Mouse (Mus musculus) forebrain, embryonic 14.5 days (tissue): Measurements from ENCODE around the gene Ramp2. TPM values are rescaled to one million over a fixed set of nuclear protein-coding genes. Genes with fewer than 3 reads are reported as not detected.

Experiments used
- ATAC-seq: fragments of 200-750 bp; cut with Nextera tagmentation; 2 replicates; pipeline ENCODE4 v1.8.0; 2017; ENCODE audit warnings: mild to moderate bottlenecking, moderate library complexity
- DNase-seq: peaks from one replicate; pipeline ENCODE4 v3.0.0-alpha.2; 2015; ENCODE audit warnings: low spot score
- H3K27ac ChIP-seq: fragments of 300-500 bp; sonication (generic); 2 replicates; pipeline ENCODE4 v1.5.1; 2014; ENCODE audit warnings: low read depth, mild to moderate bottlenecking, control low read depth, low read length, moderate library complexity
- H3K27me3 ChIP-seq: fragments of 300-500 bp; sonication (generic); replicated peaks from 2 replicates; pipeline ENCODE4 v1.6.1; 2014; ENCODE audit warnings: low read length, control low read depth, mixed read lengths; ENCODE audit not compliant: control insufficient read depth, insufficient read depth
- H3K36me3 ChIP-seq: fragments of 300-500 bp; sonication (generic); 2 replicates; pipeline ENCODE4 v1.6.1; 2014; ENCODE audit warnings: low read length, control low read depth; ENCODE audit not compliant: control insufficient read depth, insufficient read depth
- H3K4me1 ChIP-seq: fragments of 300-500 bp; sonication (generic); 2 replicates; pipeline ENCODE4 v1.6.1; 2014; ENCODE audit warnings: antibody characterized with exemption, low read length, control low read depth; ENCODE audit not compliant: control insufficient read depth, insufficient read depth
- H3K4me2 ChIP-seq: fragments of 300-500 bp; sonication (generic); 2 replicates; pipeline ENCODE4 v1.6.1; 2014; ENCODE audit warnings: mild to moderate bottlenecking, control low read depth, low read length
- H3K4me3 ChIP-seq: fragments of 300-500 bp; sonication (generic); 2 replicates; pipeline ENCODE4 v1.5.1; 2014; ENCODE audit warnings: low read depth, low read length, control low read depth
- H3K9ac ChIP-seq: fragments of 300-500 bp; sonication (generic); 2 replicates; pipeline ENCODE4 v1.6.1; 2014; ENCODE audit warnings: mild to moderate bottlenecking, low read length, control low read depth, moderate library complexity
- H3K9me3 ChIP-seq: fragments of 300-500 bp; sonication (generic); replicated peaks from 2 replicates; pipeline ENCODE4 v1.6.1; 2016; ENCODE audit warnings: low read length, control low read depth, mixed read lengths; ENCODE audit not compliant: control insufficient read depth
- WGBS: fragments of 180-500 bp; shearing (Covaris S2); extraction: QIAGEN DNeasy Blood & Tissue Kit; methylation state at CpG from one replicate; pipeline ENCODE4 v1.1.7; 2014; 5-methylcytosine and 5-hydroxymethylcytosine counted together
- polyA plus RNA-seq: library from polyadenylated mRNA; unstranded; fragments of >200 nt; fragmentation: Nextera tagmentation; extraction: Ambion mirVana; gene quantifications from 2 replicates; pipeline ENCODE4 v1.2.1, GENCODE M21; 2014

The Ramp2 gene
- polyA plus RNA-seq, 1 experiment from 2014 or later: 80.9 TPM

- Histone ChIP-seq H3K27me3 (no peaks in the 10 kb centered on the region), H3K4me1 (0 out of 2 replicates have a peak, but pooled peaks cover 2% of the 10 kb centered on the region), H3K9ac (no peak overlapping the region), H3K9me3 (no peaks in the 10 kb centered on the region), H3K4me2 (no peak overlapping the region), H3K27ac (no peak overlapping the region), H3K36me3 (no peaks in the 10 kb centered on the region), H3K4me3 (no peak overlapping the region)
- 92% methylated on average over 8 of the region's 8 CpGs for WGBS
- ATAC-seq (no peak), DNase-seq (no peak)
Observed at GRCm38 (mm10) chr11:101221306-101221986, 24.4 kb upstream of the Ramp2 start.

- no peak overlapping the region for H3K9ac ChIP-seq
- no peak overlapping the region for H3K4me3 ChIP-seq
- no peaks in the 10 kb centered on the region for H3K36me3 ChIP-seq
- DNase-seq: no peak
- 93% methylated on average over 3 of the region's 3 CpGs for WGBS
- no peaks in the 10 kb centered on the region for H3K9me3 ChIP-seq
- H3K27ac ChIP-seq: no peak overlapping the region
- 0 out of 2 replicates have a peak, but pooled peaks cover 2% of the 10 kb centered on the region for H3K4me1 ChIP-seq
- no peak for ATAC-seq
- H3K27me3 ChIP-seq: no peaks in the 10 kb centered on the region
- no peak overlapping the region for H3K4me2 ChIP-seq
Observed at GRCm38 (mm10) chr11:101224337-101224736, 21.5 kb upstream of the Ramp2 start.

GRCm38 (mm10) chr11:101225331-101226064 is 20.3 kb upstream of the Ramp2 start:
- no peaks in the 10 kb centered on the region for H3K27me3 ChIP-seq
- 20% methylated on average over 25 of the region's 25 CpGs for WGBS
- ATAC-seq (no peak; the same call in none of the 2 replicates), DNase-seq (no peak)
- peak overlapping the region; percentile 68 for H3K4me3 ChIP-seq
- peak overlapping the region; percentile 92 for H3K4me2 ChIP-seq
- no peaks in the 10 kb centered on the region for H3K9me3 ChIP-seq
- H3K36me3 ChIP-seq: no peaks in the 10 kb centered on the region
- peak overlapping the region; percentile 78 for H3K9ac ChIP-seq
- no peak overlapping the region for H3K27ac ChIP-seq
- H3K4me1 ChIP-seq: 0 out of 2 replicates have a peak, but pooled peaks cover 2% of the 10 kb centered on the region

GRCm38 (mm10) chr11:101226065-101226701 is 19.6 kb upstream of the Ramp2 start, which contains the start of gene Ezh1:
Gene Ezh1, minus strand, starts transcription at chr11:101226463.
- no peak within 1 kb of the TSS for H3K27ac ChIP-seq
- no peaks in the 10 kb centered on the region for H3K9me3 ChIP-seq
- peaks cover 7% of the 10 kb centered on the region for H3K4me1 ChIP-seq
- WGBS: 1% methylated on average over 56 of the region's 56 CpGs
- H3K36me3 ChIP-seq: no peaks in the 10 kb centered on the region
- no peaks in the 10 kb centered on the region; the same call in 1 of the 2 replicates for H3K27me3 ChIP-seq
- ATAC-seq: peak; percentile 96
- H3K9ac ChIP-seq: peak within 1 kb of the TSS; percentile 78
- peak within 1 kb of the TSS; percentile 68 for H3K4me3 ChIP-seq
- peak within 1 kb of the TSS; percentile 92 for H3K4me2 ChIP-seq
- DNase-seq: peak; percentile 78

- Histone ChIP-seq H3K27me3 (no peaks in the 10 kb centered on the region; the same call in 1 of the 2 replicates), H3K9me3 (no peaks in the 10 kb centered on the region), H3K36me3 (no peaks in the 10 kb centered on the region), H3K4me3 (no peak overlapping the region), H3K27ac (peak overlapping the region; percentile 53; the same call in 1 of the 2 replicates), H3K9ac (no peak overlapping the region), H3K4me2 (no peak overlapping the region), H3K4me1 (peaks cover 7% of the 10 kb centered on the region)
- ATAC-seq (no peak), DNase-seq (no peak)
- WGBS: 22% methylated on average over 8 of the region's 8 CpGs
Observed at GRCm38 (mm10) chr11:101229361-101229900, 16.4 kb upstream of the Ramp2 start.

- WGBS: 33% methylated on average over 2 of the region's 2 CpGs
- no peak for DNase-seq
- Histone ChIP-seq H3K9ac (no peak overlapping the region), H3K36me3 (no peaks in the 10 kb centered on the region), H3K4me2 (no peak overlapping the region), H3K27me3 (no peaks in the 10 kb centered on the region; the same call in 1 of the 2 replicates), H3K4me3 (no peak overlapping the region), H3K4me1 (peaks cover 7% of the 10 kb centered on the region), H3K27ac (peak overlapping the region; percentile 53; the same call in 1 of the 2 replicates), H3K9me3 (no peaks in the 10 kb centered on the region)
- no peak for ATAC-seq
Observed at GRCm38 (mm10) chr11:101230061-101230511, 15.7 kb upstream of the Ramp2 start.

GRCm38 (mm10) chr11:101230526-101230925 is 15.3 kb upstream of the Ramp2 start:
- no peak for ATAC-seq
- peak overlapping the region; percentile 44; the same call in 1 of the 2 replicates for H3K27ac ChIP-seq
- DNase-seq: no peak
- no peaks in the 10 kb centered on the region for H3K9me3 ChIP-seq
- no peak overlapping the region for H3K4me2 ChIP-seq
- 13% methylated on average over 5 of the region's 5 CpGs for WGBS
- H3K9ac ChIP-seq: no peak overlapping the region
- H3K36me3 ChIP-seq: no peaks in the 10 kb centered on the region
- no peaks in the 10 kb centered on the region; the same call in 1 of the 2 replicates for H3K27me3 ChIP-seq
- no peak overlapping the region for H3K4me3 ChIP-seq
- H3K4me1 ChIP-seq: peaks cover 7% of the 10 kb centered on the region

- Histone ChIP-seq H3K4me2 (no peak overlapping the region), H3K4me1 (peaks cover 7% of the 10 kb centered on the region)
- no peak for ATAC-seq
Observed at GRCm38 (mm10) chr11:101230991-101231871, 14.6 kb upstream of the Ramp2 start.

More at GRCm38 (mm10) chr11:101230991-101231871, 14.6 kb upstream of the Ramp2 start:
- H3K9me3 ChIP-seq: no peaks in the 10 kb centered on the region
- H3K4me3 ChIP-seq: no peak overlapping the region
- WGBS: 16% methylated on average over 18 of the region's 18 CpGs
- peak overlapping the region; percentile 44 for H3K27ac ChIP-seq
- H3K27me3 ChIP-seq: no peaks in the 10 kb centered on the region; the same call in 1 of the 2 replicates
- H3K36me3 ChIP-seq: no peaks in the 10 kb centered on the region
- no peak overlapping the region for H3K9ac ChIP-seq
- DNase-seq: no peak
